Mouse (Mus musculus) kidney, adult 2 months (tissue): ENCODE results near the gene Zbtb20.

Experiments used
- CTCF ChIP-seq: fragments of 200-500 bp; conservative IDR thresholded peaks from 2 replicates; pipeline ENCODE4 v1.5.1; 2011; ENCODE audit warnings: low read depth, mild to moderate bottlenecking, control low read depth, low read length, moderate library complexity, mixed read lengths; ENCODE audit not compliant: insufficient read depth, insufficient read length
- POLR2A ChIP-seq: fragments of 200-500 bp; IDR thresholded peaks from one replicate; pipeline ENCODE4 v1.6.1; 2011; ENCODE audit warnings: low read depth, low read length, control low read depth

- TF ChIP-seq POLR2A (no peak), CTCF (no peak)
Measured at GRCm38 (mm10) chr16:43276764-43277163, 401.1 kb downstream of the Zbtb20 start.
